Mouse (Mus musculus) kidney, postnatal 36 days (tissue): Measurements from ENCODE around the gene Phldb2.

ENCODE experiments used
- DNase-seq, 2 experiments: peaks; one replicate each; pipeline ENCODE4 v3.0.0; 2021 to 2022; ENCODE audit warnings: mixed read lengths in 2 of 2

Gene Phldb2

DNA sequence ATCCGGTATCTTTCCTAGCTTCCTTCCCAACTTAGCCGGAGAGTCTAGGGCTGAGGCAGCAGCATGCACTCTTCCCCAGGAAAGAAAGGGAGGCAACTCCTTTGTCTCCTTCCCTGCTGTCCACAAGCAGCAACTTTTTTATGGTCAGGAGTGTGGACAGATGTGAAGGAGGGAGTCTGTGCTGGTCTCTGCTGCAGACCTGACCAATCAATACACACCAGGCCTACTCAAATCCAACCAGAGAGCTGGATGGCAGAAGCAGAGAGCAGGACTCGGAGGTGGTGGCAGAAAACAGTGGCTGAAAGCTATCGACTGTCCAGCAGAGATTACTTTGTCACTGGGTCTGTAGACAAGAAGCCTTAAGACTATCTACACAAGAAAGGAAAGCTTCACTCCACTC is at the start of gene Phldb2:
Gene Phldb2 (minus strand): TSS at position 205 of the 400 bp plus-strand sequence.
- peak; percentile 36 to 57 for DNase-seq

DNA sequence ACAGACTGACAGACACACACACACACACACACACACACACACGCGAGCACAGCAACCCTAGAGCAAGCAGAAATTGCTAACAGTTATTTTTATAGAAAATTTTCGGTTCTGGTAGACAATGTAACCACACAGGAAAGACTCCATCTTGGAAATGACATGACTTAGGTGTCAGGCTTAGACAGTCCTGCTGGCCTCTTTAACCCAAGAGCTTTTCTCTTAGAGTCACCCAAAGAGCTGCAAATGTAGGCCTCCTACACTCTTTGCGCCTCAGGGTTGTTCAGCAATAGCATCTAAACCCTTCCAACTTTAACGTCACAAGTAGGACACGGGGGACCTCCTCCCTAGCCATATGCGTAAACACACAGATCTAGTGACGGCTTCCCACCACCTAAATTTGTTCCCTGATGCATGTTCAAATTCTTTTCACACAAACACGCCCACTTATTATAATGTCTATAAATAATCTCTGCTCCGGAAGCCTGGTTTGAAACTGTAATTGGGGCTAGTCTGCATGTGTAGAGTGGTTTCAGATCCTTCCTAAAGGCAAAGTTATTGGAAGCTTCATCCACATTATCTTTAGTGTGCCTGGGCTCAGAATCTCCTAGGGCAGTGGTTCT is 48.3 kb upstream of the Phldb2 start:
- DNase-seq: no peak

DNA sequence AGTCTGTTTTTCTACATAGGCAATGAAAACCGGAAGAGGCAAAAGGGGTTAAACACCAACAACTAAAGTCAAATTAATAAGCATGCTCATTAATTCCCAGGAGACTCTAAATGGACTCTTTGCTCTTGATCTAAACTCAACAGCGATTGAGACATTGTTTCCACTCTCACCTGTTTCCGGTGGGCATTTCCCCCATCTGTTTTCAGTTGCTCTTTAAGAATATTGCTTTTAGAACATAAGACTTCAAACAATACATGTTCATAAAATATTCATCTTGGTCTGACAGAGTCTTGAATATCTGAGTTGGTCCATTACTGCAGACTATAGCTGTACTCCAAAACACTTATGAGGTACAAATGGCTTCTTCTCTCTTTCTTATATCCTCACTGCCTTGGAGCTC is 47.6 kb upstream of the Phldb2 start:
- DNase-seq: no peak

DNA sequence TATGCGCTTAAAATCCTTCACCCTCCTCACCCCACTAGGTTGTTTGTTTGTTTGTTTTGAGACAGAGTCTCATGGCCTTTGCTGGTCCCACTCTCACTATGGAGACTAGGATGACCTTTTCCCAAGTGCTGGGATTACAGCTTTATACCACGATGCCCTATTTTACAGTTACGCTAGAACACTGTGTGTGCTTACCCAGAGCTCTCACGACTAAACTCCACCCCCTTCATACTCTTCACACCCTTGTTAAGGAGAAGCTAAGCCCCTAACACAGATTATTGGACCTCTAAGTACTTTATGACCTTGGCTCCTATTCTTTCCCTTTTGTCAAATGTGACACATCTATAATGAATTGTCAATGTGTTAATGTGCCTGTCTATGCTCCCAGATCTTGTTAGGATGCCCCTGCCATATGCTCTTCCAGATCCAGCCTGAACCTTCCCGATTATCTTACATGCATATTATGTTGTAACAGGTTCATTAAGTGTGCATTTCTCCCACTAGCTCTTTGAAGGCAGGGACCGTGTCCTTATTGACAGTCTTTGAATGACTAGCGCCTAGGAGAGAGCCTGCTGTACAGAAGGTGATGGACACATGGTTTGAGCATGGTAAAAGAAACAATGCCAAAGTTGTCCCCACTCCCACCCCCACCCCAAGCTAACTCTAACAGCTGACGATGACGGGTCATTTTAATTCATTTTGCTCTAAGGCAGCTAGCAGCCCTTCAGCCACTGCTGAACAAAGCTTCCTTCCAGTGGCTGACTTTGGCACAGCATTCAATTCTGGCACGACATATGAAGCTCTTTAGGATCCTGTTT is 46.2 kb upstream of the Phldb2 start:
- DNase-seq: no peak

DNA sequence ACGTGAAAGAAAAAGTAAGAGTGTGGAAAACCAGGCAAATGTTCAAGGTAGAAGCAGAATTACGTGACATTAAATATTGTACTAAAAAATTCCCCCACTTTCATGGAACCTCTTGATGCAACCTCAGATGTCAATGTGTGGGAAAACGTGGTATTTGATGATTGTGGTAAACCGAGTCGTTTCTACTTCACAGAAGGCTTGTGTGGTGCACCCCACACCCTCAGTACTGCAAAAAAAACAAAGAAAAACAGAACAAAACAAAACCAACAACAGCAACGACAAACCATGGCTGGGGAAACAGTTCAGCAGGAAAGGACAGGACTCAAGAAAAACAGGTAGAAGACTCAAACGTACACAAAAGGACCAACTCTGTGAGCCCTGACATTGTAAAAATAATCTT is 44.8 kb upstream of the Phldb2 start:
- no peak for DNase-seq

DNA sequence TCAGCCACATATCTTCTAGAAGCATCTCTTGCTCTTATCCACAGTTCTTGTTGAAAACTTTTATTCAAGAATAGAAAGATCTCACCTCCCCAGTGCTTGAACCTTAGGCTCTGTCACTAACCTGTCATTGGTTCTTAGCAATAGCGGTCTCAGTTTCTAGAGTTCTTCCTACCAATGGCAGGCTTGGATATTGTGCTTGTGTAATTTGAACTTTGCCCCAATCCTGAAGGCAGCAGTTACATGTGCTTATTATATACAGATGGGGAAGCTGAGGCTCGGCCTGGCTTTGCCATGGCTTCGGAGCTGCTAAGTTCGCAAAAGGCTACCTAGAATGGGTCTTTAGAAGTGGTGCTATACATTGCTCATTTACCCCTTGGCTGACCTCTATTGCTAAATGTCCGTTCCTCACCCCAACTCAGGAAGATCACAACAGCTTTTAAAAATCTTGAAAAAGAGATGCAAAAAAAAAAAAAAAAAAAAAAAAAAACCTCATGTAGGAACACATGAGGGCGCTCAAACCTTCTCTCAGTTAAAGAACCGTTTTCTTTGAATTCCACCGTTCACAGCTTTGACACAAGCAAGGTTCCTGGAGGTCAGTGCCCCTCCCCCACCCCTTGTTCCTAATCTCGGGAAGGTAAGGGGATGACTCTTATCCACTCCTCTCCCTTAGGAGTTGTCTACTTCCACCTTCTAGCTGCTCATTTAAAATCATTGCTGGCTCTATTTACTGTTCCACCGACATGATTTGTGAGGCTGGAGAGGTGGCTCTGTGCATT is 37.7 kb upstream of the Phldb2 start:
- DNase-seq: peak in 1 of 2 experiments; percentile 33

DNA sequence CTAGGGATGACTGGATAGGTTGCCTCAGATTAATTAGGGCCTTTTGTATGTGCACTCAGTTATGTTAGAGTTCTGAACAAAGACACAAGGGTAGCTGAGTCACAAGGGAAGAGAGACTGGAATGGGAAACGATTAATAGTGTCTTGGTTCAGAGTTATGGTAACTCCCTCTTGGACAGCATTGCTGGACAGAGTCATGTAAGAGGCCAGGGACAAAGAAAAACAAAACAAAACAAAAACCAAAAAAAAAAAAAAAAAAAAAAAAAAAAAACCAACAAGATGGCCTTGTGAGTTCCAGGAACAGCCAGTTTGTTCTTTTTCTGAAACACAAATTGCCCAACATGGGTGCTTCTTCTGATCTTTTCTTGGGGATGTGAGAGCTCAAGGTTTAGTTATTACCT is 32.8 kb upstream of the Phldb2 start:
- DNase-seq: no peak

DNA sequence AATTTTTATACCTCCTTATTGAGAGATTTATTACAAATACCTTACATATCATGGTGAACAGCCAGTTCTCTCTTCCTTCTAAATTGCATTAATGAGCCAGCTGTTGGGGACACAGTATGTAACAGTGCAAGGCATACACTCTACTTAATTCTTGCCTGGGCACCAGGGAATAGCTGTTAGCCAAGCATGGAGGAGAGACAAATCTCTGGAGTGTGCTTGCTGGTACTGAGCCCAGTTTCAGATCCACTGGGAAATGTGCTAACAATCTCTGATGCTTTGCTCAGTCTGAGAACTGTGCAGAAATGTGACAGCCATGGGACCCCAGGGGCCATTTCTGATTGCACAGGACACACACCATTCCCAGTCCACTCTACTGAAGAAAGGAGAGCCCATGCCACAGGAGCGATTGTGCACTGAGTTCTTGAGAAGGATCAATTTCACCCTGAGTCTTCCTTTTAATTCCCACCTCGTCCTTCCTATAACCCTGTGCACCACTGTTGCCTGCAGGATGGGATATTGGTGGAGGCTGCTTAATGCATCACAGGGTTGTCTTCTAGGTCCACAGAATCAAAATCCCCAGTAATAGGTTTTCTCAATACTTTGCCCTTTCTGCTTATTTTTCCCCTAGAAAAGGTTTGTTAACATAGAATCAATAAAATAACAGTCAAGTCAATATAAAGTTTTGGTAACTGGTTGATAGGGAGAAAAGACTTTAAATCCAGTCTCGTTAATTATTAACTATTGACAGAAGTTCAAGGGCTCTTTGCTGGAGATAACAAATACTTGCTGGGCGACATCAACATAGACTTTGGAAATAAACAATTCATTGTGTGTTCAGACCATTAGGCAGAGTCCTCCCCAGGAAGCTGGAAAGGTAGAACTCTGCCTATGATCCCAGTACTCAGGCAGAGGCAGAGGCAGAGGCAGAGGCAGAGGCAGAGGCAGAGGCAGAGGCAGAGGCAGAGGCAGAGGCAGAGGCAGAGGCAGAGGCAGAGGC is 31.5 kb upstream of the Phldb2 start:
- no peak for DNase-seq

DNA sequence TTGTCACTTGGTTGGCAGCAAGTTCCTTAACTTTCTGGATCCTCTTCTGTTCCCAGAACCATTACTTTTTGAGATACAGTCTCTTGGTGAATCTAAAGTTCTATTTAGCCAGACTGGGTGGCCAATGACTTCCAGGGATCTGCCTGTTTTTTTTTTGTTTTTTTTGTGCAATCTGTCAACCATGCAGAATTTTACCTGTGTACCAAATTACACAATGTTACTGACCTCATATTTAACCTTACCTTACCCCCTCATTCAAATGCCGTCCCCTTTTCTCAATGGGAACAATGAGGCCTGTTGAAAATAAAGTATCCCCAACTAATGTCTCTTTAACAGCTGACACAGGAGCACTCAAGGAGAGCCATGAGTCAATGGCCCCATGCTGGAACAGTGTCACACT is 22.9 kb upstream of the Phldb2 start:
- no peak for DNase-seq

DNA sequence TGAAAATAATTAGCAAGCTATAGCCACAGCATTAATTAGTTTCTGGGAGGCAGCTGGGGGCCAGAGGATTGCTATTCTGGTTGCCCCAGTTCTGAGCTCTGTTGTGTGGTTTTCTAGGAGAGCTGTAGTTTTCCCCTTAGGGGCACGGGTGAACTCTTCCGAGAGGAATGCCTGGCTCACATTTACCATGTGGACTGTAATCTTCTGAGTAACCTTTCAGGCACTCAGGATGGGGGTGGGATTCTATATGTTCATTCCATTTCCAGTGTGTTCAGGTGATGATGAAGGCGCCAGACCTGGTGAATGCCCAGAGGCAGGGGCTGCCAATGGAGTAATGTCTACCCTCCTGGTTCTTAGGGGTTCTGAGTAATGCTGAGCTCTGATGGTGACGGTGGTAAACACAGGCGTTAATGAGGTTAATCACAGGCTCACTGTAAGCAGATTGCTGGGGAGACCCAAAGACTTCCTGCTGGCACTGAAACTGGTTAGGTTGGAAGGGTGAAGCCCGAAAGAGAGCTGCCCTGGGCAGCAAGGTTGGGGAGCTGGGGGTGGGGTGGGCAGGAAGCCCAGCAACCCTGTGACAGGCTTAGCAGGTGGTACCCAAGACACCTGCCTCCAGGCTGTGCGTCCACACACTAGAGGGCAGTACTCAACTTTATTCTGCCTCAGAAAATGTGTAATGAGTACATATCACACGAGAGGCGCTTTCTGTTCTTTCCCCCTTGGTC is 20.7 kb upstream of the Phldb2 start:
- DNase-seq: peak; percentile 37 to 61

DNA sequence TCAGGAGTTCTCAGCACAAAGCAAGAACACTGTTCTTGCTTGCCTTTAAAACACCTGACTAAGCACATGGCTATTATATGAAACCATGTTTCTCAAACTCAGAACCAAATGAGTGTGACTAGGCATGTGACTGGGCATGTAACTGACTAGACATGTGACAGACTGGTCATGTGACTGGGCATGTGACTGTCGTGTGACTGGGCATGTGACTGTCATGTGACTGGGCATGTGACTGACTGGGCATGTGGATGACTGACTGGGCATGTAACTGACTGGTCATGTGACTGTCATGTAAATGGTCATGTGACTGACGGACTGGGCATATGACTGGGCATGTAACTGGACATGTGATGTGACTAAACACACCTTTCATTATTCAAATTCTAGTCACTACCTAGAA is 16.8 kb upstream of the Phldb2 start:
- no peak for DNase-seq

DNA sequence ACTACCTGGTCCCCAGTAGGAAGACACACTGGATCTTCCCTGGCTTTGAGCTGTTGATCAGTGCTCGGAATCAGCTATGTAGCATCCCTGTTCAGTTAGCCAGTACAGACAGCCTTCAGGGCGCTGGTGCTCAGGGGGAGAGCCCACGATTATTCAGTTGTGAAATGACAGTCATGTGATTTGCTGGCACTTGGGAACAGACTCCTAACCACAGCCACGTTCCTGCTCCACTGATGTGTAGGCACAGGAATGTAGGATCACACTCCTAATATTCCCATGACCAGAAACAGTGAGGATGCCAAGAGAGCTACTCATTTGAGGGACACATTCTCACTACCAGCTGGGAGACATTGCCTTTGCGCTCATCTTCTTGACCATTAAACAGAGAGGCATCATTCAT is 15.3 kb upstream of the Phldb2 start:
- DNase-seq: no peak

DNA sequence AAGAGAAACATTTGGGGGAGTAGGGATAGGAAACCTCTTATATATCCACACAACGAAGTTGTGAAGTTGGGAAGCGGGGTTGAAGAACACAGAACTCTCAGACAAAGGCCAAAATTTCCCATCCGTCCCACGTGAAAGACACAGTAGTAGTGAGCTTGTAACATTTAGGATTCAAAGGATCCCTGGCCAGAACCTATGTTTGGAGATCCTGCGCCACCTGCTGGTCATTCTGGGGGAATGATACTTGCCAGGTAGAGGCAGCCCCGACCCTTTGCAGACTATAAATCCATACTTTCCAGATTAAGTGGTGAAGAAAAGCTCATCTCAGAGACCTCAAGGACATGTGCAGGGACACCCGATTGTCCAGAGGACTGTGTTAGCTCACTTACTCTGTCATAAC is 14.1 kb upstream of the Phldb2 start:
- DNase-seq: peak; percentile 82 to 88

DNA sequence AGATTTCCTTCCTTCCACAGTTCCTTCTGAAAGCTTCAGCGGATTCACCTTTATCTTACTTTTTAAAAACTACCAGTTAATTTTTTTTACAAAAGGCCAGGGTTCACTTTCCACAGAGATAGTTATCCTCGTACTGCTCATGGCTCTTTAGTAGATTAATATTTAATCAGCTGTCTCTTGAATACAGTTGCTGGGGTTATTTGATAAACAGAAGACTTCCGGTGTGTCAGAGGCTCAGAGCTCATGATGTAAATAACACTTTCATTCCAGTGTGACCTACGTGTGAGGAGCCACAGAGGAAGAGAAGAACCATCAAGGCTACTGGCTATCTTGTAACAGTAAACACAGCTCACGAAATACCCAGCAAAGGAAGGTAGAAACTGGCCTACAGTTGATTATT is 13.2 kb upstream of the Phldb2 start:
- peak in 1 of 2 experiments; percentile 59 for DNase-seq

DNA sequence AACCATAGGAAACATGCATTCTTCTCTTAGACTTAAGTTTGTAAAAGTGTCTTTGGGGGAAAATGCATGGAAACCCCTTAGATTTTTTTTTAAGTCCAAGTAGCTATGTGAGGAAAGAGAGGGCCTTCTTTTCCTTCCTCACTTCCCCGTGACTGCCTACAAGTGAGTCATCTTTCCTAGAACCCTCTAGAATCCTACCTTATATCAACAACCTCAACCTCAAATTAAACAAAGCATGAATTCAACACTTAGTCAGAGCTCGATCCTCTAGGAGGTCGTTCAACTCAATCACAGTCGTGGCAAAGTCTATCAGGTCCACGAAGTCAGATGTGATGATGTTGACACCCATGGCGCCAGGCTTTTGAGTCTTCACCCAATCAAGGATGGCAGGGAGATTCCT is 11.4 kb upstream of the Phldb2 start:
- no peak for DNase-seq

DNA sequence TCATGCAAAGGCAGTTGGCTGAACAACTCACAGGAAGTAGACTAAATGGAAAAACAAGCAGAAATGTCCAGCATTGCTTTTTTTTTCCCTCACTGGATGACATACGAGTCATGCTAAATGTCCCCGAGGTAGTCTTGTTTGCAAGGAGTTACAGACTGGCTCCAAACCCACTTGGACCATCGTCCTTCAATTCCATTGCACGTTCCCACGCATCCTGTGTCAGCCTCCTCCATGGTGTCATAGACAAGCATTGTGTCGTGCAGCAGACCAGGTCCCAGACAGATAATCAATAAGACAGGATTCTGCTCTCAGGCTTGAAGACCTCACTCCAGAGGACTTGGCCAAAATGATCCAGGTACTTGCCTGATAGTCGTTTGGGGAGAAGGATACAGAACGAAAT is 10.4 kb upstream of the Phldb2 start:
- DNase-seq: no peak

DNA sequence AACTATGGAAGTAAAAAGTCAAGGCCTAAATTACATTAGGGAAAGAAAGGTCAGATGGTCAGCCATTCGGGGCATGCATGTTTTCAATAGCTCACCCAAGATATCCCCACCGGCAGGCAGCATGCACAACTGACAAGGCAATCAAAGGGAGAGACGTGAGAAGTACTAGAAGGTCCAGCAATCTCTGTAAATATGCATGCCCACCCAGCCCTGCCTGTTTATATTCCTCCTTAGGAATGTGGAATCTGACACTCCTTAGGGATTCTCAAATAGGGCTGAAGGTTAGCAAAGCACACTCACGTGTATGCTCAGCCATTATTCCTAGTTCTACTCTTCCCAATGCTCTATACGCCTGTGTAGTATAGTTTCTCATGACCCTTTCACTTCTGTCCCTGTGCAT is 9.7 kb upstream of the Phldb2 start:
- no peak for DNase-seq

DNA sequence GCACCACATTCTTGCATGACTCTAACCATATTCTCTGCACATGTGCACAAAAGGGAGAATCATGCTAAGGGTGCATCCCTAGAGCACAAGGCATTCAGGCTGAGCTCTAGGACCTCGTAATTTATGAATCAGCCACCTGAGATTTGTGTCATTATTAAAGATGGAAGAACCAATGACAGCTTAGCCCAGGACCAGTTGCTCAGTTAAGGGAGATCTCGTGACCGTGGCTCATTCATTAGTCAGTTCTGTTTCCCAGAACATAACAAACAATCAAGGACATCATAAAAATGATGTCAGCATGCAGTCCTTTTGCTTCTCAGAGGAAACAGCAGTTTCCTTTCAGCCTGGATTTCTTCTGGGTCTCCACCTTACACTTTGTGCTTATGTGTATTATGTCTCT is 7.6 kb upstream of the Phldb2 start:
- DNase-seq: no peak

DNA sequence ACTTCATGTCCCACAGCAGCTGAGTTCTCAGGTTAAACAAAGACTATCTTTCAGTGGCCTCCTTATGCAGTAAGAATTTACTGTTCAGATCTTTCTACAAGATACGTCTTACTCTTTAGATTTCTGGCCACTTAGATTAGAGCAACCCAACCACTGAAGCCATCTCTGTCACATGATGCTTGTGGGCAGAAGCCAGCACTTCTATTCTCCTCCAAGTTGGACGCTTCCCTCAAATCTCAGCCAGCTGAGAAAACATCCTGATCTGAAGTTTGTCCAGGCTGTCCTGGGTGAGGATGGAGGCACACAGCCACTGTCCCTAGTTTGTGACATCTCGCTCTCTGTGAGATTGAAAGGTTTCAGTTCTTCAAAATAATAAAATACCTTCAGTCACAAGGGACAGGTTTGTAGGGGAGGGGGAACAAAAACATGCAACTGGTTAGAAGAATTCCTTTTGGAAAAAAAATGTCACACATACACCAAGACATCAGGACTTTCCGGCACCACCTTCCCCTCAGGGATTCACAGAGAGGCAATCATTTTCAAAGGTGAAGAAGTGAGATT is 3.1 kb upstream of the Phldb2 start:
- DNase-seq: no peak

DNA sequence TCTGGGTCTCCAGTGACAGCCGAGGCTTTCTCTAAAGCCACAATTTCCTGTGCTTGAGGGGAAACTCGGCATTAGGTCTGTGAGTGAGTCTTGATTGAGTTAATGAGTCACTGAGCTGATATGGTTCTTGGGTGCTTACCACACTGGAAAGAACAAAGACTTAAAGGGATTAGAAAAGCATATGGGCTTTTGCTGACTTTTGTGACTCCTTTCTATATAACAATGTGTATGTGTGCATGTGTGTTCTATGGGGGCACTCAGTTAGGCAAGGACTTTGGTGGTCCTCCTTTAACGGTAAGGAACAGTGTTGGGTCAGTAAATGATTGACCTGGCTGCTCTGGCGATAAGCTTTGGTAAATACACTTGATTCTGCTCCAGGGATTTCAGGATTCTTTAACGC is 897 bp downstream of the Phldb2 start:
- peak; percentile 42 to 64 for DNase-seq

DNA sequence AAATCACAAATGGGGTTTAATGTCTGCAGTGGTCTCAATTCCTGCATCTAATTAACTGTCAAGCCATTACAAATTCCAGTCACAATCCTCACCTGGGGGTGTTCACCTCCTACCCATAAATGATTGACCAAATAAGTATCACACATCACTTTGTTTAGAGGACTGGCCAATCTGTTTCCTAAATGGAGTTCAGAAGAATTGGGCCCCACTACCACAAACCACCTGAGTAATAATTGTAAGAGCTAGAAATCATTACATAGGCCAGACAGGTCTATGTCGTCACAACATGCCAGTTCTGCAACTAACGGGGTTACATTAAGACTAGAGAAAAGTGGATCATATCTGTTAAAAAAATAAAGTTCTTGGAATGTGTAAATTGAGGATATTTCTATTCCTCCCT is 1.4 kb downstream of the Phldb2 start:
- peak in 1 of 2 experiments; percentile 68 for DNase-seq

DNA sequence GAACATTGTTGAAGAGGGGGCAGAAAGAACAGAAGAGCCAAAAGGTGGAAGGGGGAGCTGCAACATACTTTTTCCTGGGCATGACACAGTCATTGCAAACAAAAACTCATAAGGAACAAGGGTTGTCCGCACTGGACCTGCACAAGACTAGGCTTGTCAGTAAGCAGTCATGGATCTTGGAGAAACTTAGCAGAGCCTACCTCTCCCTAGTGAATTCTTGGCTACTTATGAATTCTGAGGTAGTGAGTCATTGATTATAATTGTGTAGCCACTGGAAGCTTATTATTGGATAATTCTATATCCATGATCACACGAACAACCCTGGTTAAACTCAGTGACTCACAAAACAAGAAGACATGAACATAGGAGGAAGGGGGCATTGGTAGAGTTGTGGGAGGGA is 7.1 kb downstream of the Phldb2 start:
- no peak for DNase-seq
